Mouse (Mus musculus): ENCODE measurements around the gene Aktip. TPM values are rescaled to one million over a fixed set of nuclear protein-coding genes. Genes with fewer than 3 reads are reported as not detected.

Aktip gene
- 7.7 and 8.1 TPM in 2 replicates for polyA plus RNA-seq (2015; fragmentation: Nextera tagmentation; extraction: Ambion mirVana)

DNA sequence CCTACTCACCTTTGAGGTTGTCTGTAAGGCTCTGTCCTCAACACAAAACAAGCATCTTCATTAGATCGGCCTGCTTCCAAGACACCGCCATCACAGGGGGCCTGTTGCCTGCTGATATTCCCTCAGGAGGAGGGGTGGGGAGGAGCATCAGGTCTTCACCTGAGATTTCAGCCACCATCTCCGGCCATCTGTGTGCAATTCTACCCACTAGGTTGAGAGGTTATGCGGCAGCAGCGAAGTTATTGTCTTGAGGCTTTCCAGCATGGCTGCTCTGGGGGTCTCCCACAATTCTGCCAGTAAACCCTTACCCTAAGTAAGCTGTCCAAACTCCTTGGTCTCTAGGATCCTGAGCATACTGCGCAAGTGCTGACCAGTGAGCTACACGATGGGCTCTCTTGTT is at the start of gene Aktip:
Aktip (minus strand) TSS at position 101 of the 400 bp plus-strand sequence.
- no peak within 1 kb of the TSS for H3K9ac ChIP-seq (replicated peaks)
- no peaks in the 10 kb centered on the region for H3K4me1 ChIP-seq (ENCODE audit: insufficient read depth)
- WGBS (ENCODE audit: insufficient replicate concordance): 89% methylated on average over 7 of the region's 7 CpGs
- no peak within 1 kb of the TSS for H3K27ac ChIP-seq (ENCODE audit: low read depth)
- H3K36me3 ChIP-seq (replicated peaks; ENCODE audit: insufficient read depth, low read length): no peaks in the 10 kb centered on the region
- no peaks in the 10 kb centered on the region for H3K9me3 ChIP-seq (ENCODE audit: low read length)
- TF ChIP-seq EP300 (IDR thresholded peaks at IDR 0.05; ENCODE audit: low read depth) (no peak), CTCF (IDR thresholded peaks at IDR 0.05; ENCODE audit: low read depth) (no peak)
- no peak within 1 kb of the TSS for H3K4me3 ChIP-seq (ENCODE audit: low read depth, low read length)
- H3K4me2 ChIP-seq (ENCODE audit: low read depth, low read length): no peak within 1 kb of the TSS
- DNase-seq (no peak), ATAC-seq (no peak)
- H3K27me3 ChIP-seq (ENCODE audit: insufficient read depth, low read length): no peaks in the 10 kb centered on the region

DNA sequence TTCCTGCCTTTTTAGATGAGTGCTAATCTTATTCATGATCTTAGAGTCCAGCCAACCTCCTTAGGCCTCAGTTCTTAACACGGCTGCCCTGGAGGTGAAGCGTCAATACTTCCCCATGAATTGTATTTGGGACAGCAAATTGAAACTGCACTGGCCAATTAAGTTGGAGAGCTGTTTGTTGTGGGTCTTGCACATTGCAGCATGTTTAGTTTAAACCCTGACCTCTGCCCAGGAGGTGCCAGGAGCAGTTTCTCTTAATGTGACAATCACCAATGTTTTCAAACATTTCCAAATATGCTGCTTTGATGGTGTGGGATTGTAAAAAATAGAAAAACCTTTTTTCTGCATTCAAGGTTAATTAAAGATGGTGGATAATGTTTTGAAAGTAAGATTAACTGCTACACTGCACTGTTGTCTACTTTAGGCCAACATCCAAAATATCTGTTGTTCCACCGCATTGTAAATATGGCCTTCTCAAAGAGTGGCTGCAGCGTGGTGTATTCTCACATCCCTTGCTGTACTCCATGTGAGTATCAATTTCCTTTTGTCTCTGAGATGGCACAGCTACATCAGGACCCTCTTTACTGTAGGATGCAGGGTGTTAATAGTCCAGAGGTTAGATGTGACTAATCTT is 46.2 kb upstream of the Aktip start:
- Histone ChIP-seq H3K4me1 (ENCODE audit: insufficient read depth) (no peaks in the 10 kb centered on the region), H3K36me3 (replicated peaks; ENCODE audit: insufficient read depth, low read length) (no peaks in the 10 kb centered on the region), H3K9me3 (ENCODE audit: low read length) (no peaks in the 10 kb centered on the region), H3K27ac (ENCODE audit: low read depth) (no peak overlapping the region), H3K27me3 (ENCODE audit: insufficient read depth, low read length) (no peaks in the 10 kb centered on the region), H3K4me3 (ENCODE audit: low read depth, low read length) (no peak overlapping the region), H3K4me2 (ENCODE audit: low read depth, low read length) (no peak overlapping the region), H3K9ac (replicated peaks) (no peak overlapping the region)
- 65% methylated on average over 4 of the region's 4 CpGs for WGBS (ENCODE audit: insufficient replicate concordance)
- no peak for DNase-seq
- TF ChIP-seq EP300 (IDR thresholded peaks at IDR 0.05; ENCODE audit: low read depth) (no peak), CTCF (IDR thresholded peaks at IDR 0.05; ENCODE audit: low read depth) (no peak)
- no peak for ATAC-seq

- Histone ChIP-seq H3K27ac (ENCODE audit: low read depth) (no peak overlapping the region), H3K4me2 (ENCODE audit: low read depth, low read length) (no peak overlapping the region), H3K9ac (replicated peaks) (no peak overlapping the region), H3K4me3 (ENCODE audit: low read depth, low read length) (no peak overlapping the region), H3K9me3 (ENCODE audit: low read length) (no peaks in the 10 kb centered on the region), H3K36me3 (replicated peaks; ENCODE audit: insufficient read depth, low read length) (no peaks in the 10 kb centered on the region), H3K27me3 (ENCODE audit: insufficient read depth, low read length) (no peaks in the 10 kb centered on the region), H3K4me1 (ENCODE audit: insufficient read depth) (no peaks in the 10 kb centered on the region)
- ATAC-seq: no peak
- 73% methylated on average over 1 of the region's 1 CpGs for WGBS (ENCODE audit: insufficient replicate concordance)
- no peak for DNase-seq
- TF ChIP-seq EP300 (IDR thresholded peaks at IDR 0.05; ENCODE audit: low read depth) (no peak), CTCF (IDR thresholded peaks at IDR 0.05; ENCODE audit: low read depth) (no peak)
Measured at GRCm38 (mm10) chr8:91242721-91243120, 42.9 kb upstream of the Aktip start.

DNA sequence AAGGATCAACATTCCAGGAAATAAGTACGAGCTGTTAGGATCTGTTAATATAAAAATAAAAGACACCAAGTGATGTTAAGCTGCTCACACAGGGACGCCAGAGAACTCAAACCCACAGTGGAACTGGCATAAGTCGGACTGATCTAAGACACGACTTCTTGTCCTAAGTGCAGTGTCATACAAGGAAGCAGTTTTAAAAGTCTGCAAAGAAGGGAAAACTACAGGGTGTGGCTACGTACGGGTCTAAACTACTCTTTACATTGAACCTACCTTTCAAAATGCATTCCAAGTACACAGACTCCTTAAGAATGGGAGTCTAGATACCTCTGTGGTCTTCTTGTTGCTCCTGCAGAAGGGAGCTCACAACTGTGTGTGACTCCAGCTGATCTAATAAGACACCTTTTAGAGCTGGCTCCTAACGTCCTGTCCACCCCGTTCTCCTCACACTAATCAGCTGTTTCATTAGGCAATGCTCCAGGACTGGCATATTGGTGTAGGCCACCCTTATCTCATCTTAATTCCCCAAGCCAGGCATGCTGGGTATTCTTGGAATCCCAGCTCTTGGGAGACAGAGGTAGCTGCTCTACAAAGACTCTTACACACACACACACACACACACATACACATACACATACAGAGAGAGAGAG is 42.2 kb upstream of the Aktip start:
- DNase-seq (no peak), ATAC-seq (no peak)
- 63% methylated on average over 8 of the region's 8 CpGs for WGBS (ENCODE audit: insufficient replicate concordance)
- no peaks in the 10 kb centered on the region for H3K27me3 ChIP-seq (ENCODE audit: insufficient read depth, low read length)
- no peak overlapping the region for H3K4me2 ChIP-seq (ENCODE audit: low read depth, low read length)
- no peaks in the 10 kb centered on the region for H3K9me3 ChIP-seq (ENCODE audit: low read length)
- no peak overlapping the region for H3K4me3 ChIP-seq (ENCODE audit: low read depth, low read length)
- H3K36me3 ChIP-seq (replicated peaks; ENCODE audit: insufficient read depth, low read length): no peaks in the 10 kb centered on the region
- no peak overlapping the region for H3K9ac ChIP-seq (replicated peaks)
- no peaks in the 10 kb centered on the region for H3K4me1 ChIP-seq (ENCODE audit: insufficient read depth)
- no peak overlapping the region for H3K27ac ChIP-seq (ENCODE audit: low read depth)
- TF ChIP-seq EP300 (IDR thresholded peaks at IDR 0.05; ENCODE audit: low read depth) (no peak), CTCF (IDR thresholded peaks at IDR 0.05; ENCODE audit: low read depth) (no peak)

DNA sequence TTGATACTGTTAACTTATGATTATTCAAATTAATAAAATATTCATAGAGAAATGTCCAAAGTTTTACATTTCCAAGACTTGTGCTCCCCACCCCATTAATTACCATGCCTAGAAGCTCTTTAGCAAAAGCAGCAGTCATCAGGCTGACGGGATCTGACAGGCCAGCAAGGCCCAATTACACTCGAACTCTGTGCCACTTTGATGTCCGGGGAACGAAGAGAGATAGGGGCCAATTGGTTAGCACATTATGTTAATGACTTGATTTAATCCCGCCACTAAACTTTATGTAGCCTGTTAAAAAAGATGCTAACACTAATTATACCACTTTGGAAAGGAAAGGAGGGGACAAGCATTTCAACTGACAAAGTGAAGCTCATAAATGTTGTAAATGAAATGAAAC is 41.6 kb upstream of the Aktip start:
- H3K9ac ChIP-seq (replicated peaks): no peak overlapping the region
- ATAC-seq (no peak), DNase-seq (no peak)
- H3K27ac ChIP-seq (ENCODE audit: low read depth): no peak overlapping the region
- H3K4me1 ChIP-seq (ENCODE audit: insufficient read depth): no peaks in the 10 kb centered on the region
- TF ChIP-seq EP300 (IDR thresholded peaks at IDR 0.05; ENCODE audit: low read depth) (no peak), CTCF (IDR thresholded peaks at IDR 0.05; ENCODE audit: low read depth) (no peak)
- H3K36me3 ChIP-seq (replicated peaks; ENCODE audit: insufficient read depth, low read length): no peaks in the 10 kb centered on the region
- no peaks in the 10 kb centered on the region for H3K27me3 ChIP-seq (ENCODE audit: insufficient read depth, low read length)
- H3K9me3 ChIP-seq (ENCODE audit: low read length): no peaks in the 10 kb centered on the region
- H3K4me2 ChIP-seq (ENCODE audit: low read depth, low read length): no peak overlapping the region
- WGBS (ENCODE audit: insufficient replicate concordance): 77% methylated on average over 5 of the region's 5 CpGs
- H3K4me3 ChIP-seq (ENCODE audit: low read depth, low read length): no peak overlapping the region

GRCm38 (mm10) chr8:91237191-91237590 is 37.4 kb upstream of the Aktip start:
- 68% methylated on average over 2 of the region's 2 CpGs for WGBS (ENCODE audit: insufficient replicate concordance)
- H3K36me3 ChIP-seq (replicated peaks; ENCODE audit: insufficient read depth, low read length): no peaks in the 10 kb centered on the region
- H3K27ac ChIP-seq (ENCODE audit: low read depth): no peak overlapping the region
- H3K4me1 ChIP-seq (ENCODE audit: insufficient read depth): no peaks in the 10 kb centered on the region
- no peaks in the 10 kb centered on the region for H3K9me3 ChIP-seq (ENCODE audit: low read length)
- no peak overlapping the region for H3K4me2 ChIP-seq (ENCODE audit: low read depth, low read length)
- ATAC-seq (no peak), DNase-seq (no peak)
- no peak overlapping the region for H3K9ac ChIP-seq (replicated peaks)
- TF ChIP-seq CTCF (IDR thresholded peaks at IDR 0.05; ENCODE audit: low read depth) (no peak), EP300 (IDR thresholded peaks at IDR 0.05; ENCODE audit: low read depth) (no peak)
- H3K27me3 ChIP-seq (ENCODE audit: insufficient read depth, low read length): no peaks in the 10 kb centered on the region
- no peak overlapping the region for H3K4me3 ChIP-seq (ENCODE audit: low read depth, low read length)
